Mouse (Mus musculus) heart, adult 18-20 months (tissue): ENCODE results near the gene Tpm4. TPM values are rescaled to one million over a fixed set of nuclear protein-coding genes. Genes with fewer than 3 reads are reported as not detected.

ENCODE experiments used
- DNase-seq, 2 experiments: peaks; one replicate each; pipeline ENCODE4 v3.0.0; 2021 to 2022; ENCODE audit warnings: mixed read lengths in 1 of 2
- total RNA-seq, 2 experiments: library from RNA; stranded (reverse); gene quantifications; 2 replicates each; pipeline ENCODE4 v1.2.3; 2021

Tpm4 gene
- total RNA-seq, 2 experiments from 2014 or later: 89.1 to 107 TPM

GRCm38 (mm10) chr8:72138456-72138855 lies 3.7 kb downstream of the Tpm4 start:
- DNase-seq: no peak

- no peak for DNase-seq
These were observed 8.6 kb downstream of the Tpm4 start for GRCm38 (mm10) chr8:72143256-72143824.

GRCm38 (mm10) chr8:72144345-72144975 lies 9.7 kb downstream of the Tpm4 start:
- no peak for DNase-seq

- DNase-seq: no peak
These were observed 10.7 kb downstream of the Tpm4 start for GRCm38 (mm10) chr8:72145511-72145910.

GRCm38 (mm10) chr8:72146056-72146455 lies 11.3 kb downstream of the Tpm4 start:
- DNase-seq: no peak

GRCm38 (mm10) chr8:72146556-72146955 lies 11.8 kb downstream of the Tpm4 start:
- DNase-seq: no peak

- peak in 1 of 2 experiments; percentile 43 for DNase-seq
These were observed 12.5 kb downstream of the Tpm4 start for GRCm38 (mm10) chr8:72147266-72147665.

- no peak for DNase-seq
These were observed 14.3 kb downstream of the Tpm4 start for GRCm38 (mm10) chr8:72149056-72149455.

- no peak for DNase-seq
These were observed 16.8 kb downstream of the Tpm4 start for GRCm38 (mm10) chr8:72151418-72152078.

GRCm38 (mm10) chr8:72153382-72153781 lies 18.6 kb downstream of the Tpm4 start:
- DNase-seq: no peak

GRCm38 (mm10) chr8:72158096-72158495 lies 23.3 kb downstream of the Tpm4 start:
- no peak for DNase-seq

- no peak for DNase-seq
These were observed 24.0 kb downstream of the Tpm4 start for GRCm38 (mm10) chr8:72158726-72159125.

GRCm38 (mm10) chr8:72160007-72160406 lies 25.2 kb downstream of the Tpm4 start:
- DNase-seq: no peak

GRCm38 (mm10) chr8:72160707-72161697 lies 26.2 kb downstream of the Tpm4 start, which contains the start of gene Rab8a:
Rab8a (plus strand) TSS chr8:72161200.
- peak; percentile 100 for DNase-seq

GRCm38 (mm10) chr8:72162821-72163220 lies 28.0 kb downstream of the Tpm4 start:
- no peak for DNase-seq

GRCm38 (mm10) chr8:72169098-72169668 lies 34.4 kb downstream of the Tpm4 start:
- peak in 1 of 2 experiments; percentile 52 for DNase-seq

- DNase-seq: no peak
These were observed 35.0 kb downstream of the Tpm4 start for GRCm38 (mm10) chr8:72169681-72170249.

- DNase-seq: peak; percentile 80 to 92
These were observed 42.7 kb downstream of the Tpm4 start for GRCm38 (mm10) chr8:72177346-72177925.

- DNase-seq: no peak
These were observed 48.9 kb downstream of the Tpm4 start for GRCm38 (mm10) chr8:72183554-72184202.

GRCm38 (mm10) chr8:72187793-72188331 lies 53.1 kb downstream of the Tpm4 start:
- DNase-seq: peak in 1 of 2 experiments; percentile 14
